Mouse (Mus musculus): Measurements from ENCODE around the gene Arhgap1. TPM values are rescaled to one million over a fixed set of nuclear protein-coding genes. Genes with fewer than 3 reads are reported as not detected.
"Not testable (repeated sequence)": the region's sequence is repeated elsewhere in the genome, so short reads cannot be mapped to it uniquely, and the experiment has no call there.

Gene Arhgap1
- polyA plus RNA-seq (2012; rRNA removed), result 22.8 and 23.7 TPM in 2 replicates

DNA sequence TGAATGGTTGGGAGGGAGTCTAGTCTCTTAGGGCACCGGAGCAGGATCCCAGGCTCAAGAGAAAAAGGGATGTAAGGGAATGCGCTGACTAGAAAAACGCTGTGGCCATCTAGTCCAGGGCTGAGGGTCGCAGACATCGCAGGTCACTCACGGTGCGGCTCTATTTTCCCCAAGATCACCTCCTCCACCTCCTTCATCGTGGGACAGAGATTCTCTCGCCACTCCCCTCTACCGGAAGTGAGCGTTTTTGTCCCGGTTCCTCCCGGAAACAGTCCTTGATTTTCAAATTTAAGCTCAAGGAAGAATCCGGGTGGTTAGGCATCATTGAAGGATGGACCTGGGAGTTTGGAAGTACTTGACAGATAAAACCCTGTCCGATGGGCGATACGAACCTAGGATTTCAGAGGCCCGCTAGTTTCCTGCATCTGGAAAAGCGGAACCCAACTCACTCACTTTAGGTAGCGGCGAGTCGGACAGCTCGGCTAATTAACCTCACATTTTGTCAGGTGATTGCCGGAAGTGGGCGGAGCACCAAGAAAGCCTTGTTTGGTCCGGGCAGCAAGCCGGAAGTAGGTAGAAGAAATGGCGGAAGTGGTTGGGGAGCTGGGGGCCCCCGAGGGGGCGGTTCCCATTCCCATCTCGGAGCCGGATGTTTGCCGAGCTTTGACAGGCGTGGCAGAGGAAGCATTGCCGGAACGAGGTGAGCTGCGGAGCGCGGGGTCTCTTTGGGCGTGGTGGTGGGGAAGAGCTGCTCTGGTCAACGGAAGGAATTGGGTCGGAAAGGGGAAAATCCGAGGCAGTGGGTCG, at the start of gene Arhgap1, which contains the start of gene Zfp408:
TSS of gene Arhgap1 (plus strand) at position 308 of the 807 bp plus-strand sequence.
TSS of gene Zfp408 (minus strand) at position 239 of the 807 bp plus-strand sequence.
- TF ChIP-seq POLR2A (IDR thresholded peaks at IDR 0.05; ENCODE audit: control insufficient read depth, low read depth, low read length) (peak; percentile 64; the same call in 1 of the 2 replicates), CTCF (IDR thresholded peaks at IDR 0.05; ENCODE audit: control insufficient read depth, insufficient read depth, insufficient replicate concordance, low read depth, low read length) (no peak)
- Histone ChIP-seq H3K4me1 (ENCODE audit: control insufficient read depth, insufficient read depth, low read length) (peaks cover 28% of the 10 kb centered on the region), H3K27ac (ENCODE audit: control insufficient read depth, insufficient read depth, low read depth, low read length) (peak within 1 kb of the TSS; percentile 95), H3K27me3 (ENCODE audit: control insufficient read depth, insufficient read depth, low read length) (no peaks in the 10 kb centered on the region), H3K4me3 (ENCODE audit: control insufficient read depth, low read depth, low read length) (peak within 1 kb of the TSS; percentile 99), H3K36me3 (ENCODE audit: control insufficient read depth, insufficient read depth, low read length) (peaks cover 2% of the 10 kb centered on the region)

DNA sequence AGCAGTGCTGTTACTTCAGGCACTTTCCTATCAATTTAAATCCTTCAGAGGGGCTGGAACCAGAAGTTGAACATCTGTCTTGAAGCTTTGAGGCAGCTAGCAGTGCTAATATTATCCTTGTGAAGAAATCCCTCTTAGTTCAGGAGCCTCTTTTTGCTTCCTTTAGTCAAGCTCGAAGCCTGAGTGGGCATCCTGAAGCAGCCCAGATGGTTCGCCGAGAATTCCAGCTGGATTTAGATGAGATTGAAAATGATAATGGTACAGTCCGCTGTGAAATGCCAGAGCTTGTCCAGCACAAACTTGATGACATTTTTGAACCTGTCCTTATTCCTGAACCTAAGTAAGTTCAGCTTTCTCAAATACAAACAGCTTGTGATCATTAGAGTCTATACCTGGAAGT, 49.2 kb upstream of the Arhgap1 start:
- no peaks in the 10 kb centered on the region for H3K4me1 ChIP-seq (ENCODE audit: control insufficient read depth, insufficient read depth, low read length)
- no peak overlapping the region for H3K27ac ChIP-seq (ENCODE audit: control insufficient read depth, insufficient read depth, low read depth, low read length)
- no peak for TF ChIP-seq POLR2A (IDR thresholded peaks at IDR 0.05; ENCODE audit: control insufficient read depth, low read depth, low read length)
- H3K4me3 ChIP-seq (ENCODE audit: control insufficient read depth, low read depth, low read length), result no peak overlapping the region
- no peaks in the 10 kb centered on the region for H3K27me3 ChIP-seq (ENCODE audit: control insufficient read depth, insufficient read depth, low read length)
- peaks cover 1% of the 10 kb centered on the region for H3K36me3 ChIP-seq (ENCODE audit: control insufficient read depth, insufficient read depth, low read length)

DNA sequence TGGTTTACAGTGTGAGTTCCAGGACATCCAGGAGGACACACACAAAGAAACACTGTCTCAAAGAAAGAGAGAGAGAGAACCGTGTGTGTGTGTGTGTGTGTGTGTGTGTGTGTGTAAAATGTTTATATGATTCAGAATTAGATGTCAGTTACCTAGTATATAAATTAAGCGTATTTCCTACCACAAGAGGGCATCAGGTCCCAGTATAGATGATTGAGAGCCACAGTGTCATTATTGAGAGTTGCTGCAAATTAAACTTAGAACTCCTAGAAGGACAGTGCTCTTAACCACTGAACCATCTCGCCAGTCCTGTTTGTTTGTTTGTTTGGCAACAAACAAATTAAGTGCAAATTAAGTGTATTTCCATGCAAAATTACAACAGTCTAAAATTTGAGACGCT, 47.3 kb upstream of the Arhgap1 start:
- TF ChIP-seq POLR2A (IDR thresholded peaks at IDR 0.05; ENCODE audit: control insufficient read depth, low read depth, low read length) (no peak), CTCF (IDR thresholded peaks at IDR 0.05; ENCODE audit: control insufficient read depth, insufficient read depth, insufficient replicate concordance, low read depth, low read length) (no peak)
- H3K4me3 ChIP-seq (ENCODE audit: control insufficient read depth, low read depth, low read length), result no peak overlapping the region
- no peak overlapping the region for H3K27ac ChIP-seq (ENCODE audit: control insufficient read depth, insufficient read depth, low read depth, low read length)
- H3K36me3 ChIP-seq (ENCODE audit: control insufficient read depth, insufficient read depth, low read length), result no peaks in the 10 kb centered on the region; the same call in 1 of the 2 replicates
- H3K4me1 ChIP-seq (ENCODE audit: control insufficient read depth, insufficient read depth, low read length), result no peaks in the 10 kb centered on the region
- no peaks in the 10 kb centered on the region for H3K27me3 ChIP-seq (ENCODE audit: control insufficient read depth, insufficient read depth, low read length)

DNA sequence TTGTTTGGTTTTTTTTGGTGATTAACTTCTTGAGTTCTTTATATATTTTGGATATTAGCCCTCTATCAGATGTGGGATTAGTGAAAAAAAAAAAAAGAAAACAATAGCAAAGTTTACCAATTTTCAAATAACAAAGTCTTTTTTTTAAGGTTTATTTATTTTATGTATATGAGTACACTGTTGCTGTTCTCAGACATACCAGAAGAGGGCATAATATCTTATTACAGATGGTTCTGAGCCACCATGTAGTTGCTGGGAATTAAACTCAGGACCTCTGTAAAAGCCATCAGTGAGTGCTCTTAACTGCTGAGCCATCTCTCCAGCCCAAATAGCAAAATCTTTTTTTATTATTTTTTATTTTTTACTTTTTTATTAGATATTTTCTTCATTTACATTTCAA, 40.3 kb upstream of the Arhgap1 start:
- H3K4me1 ChIP-seq (ENCODE audit: control insufficient read depth, insufficient read depth, low read length); H3K27ac ChIP-seq (ENCODE audit: control insufficient read depth, insufficient read depth, low read depth, low read length); H3K27me3 ChIP-seq (ENCODE audit: control insufficient read depth, insufficient read depth, low read length); H3K4me3 ChIP-seq (ENCODE audit: control insufficient read depth, low read depth, low read length); H3K36me3 ChIP-seq (ENCODE audit: control insufficient read depth, insufficient read depth, low read length): not testable (repeated sequence)

DNA sequence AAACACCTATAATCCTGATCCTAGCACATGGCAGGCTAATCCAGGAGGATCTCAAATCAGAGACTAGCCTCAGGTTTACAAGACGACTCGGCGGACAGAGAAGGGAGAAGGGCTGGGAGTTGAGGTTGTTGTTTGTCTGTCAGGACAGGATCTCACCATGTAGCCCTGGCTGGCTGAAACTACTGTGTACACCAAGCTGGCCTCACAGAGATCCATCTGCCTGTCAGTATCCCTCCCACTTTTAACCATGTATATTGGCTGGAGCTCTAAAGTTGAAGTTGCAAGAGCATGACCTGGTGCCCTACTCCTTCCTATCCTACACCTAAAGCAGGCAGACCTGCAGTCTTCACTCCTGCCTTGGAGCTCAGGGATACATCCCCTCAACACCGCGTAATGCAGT, 27.3 kb upstream of the Arhgap1 start:
- no peak overlapping the region for H3K4me3 ChIP-seq (ENCODE audit: control insufficient read depth, low read depth, low read length)
- TF ChIP-seq POLR2A (IDR thresholded peaks at IDR 0.05; ENCODE audit: control insufficient read depth, low read depth, low read length) (no peak), CTCF (IDR thresholded peaks at IDR 0.05; ENCODE audit: control insufficient read depth, insufficient read depth, insufficient replicate concordance, low read depth, low read length) (no peak)
- H3K27me3 ChIP-seq (ENCODE audit: control insufficient read depth, insufficient read depth, low read length), result no peaks in the 10 kb centered on the region
- peaks cover 2% of the 10 kb centered on the region; the same call in 1 of the 2 replicates for H3K36me3 ChIP-seq (ENCODE audit: control insufficient read depth, insufficient read depth, low read length)
- no peaks in the 10 kb centered on the region for H3K4me1 ChIP-seq (ENCODE audit: control insufficient read depth, insufficient read depth, low read length)
- no peak overlapping the region for H3K27ac ChIP-seq (ENCODE audit: control insufficient read depth, insufficient read depth, low read depth, low read length)

- not testable (repeated sequence) for H3K4me1 ChIP-seq (ENCODE audit: control insufficient read depth, insufficient read depth, low read length); H3K36me3 ChIP-seq (ENCODE audit: control insufficient read depth, insufficient read depth, low read length); H3K27me3 ChIP-seq (ENCODE audit: control insufficient read depth, insufficient read depth, low read length); H3K27ac ChIP-seq (ENCODE audit: control insufficient read depth, insufficient read depth, low read depth, low read length); H3K4me3 ChIP-seq (ENCODE audit: control insufficient read depth, low read depth, low read length)
Observed at GRCm38 (mm10) chr2:91623366-91623765, 26.3 kb upstream of the Arhgap1 start.

DNA sequence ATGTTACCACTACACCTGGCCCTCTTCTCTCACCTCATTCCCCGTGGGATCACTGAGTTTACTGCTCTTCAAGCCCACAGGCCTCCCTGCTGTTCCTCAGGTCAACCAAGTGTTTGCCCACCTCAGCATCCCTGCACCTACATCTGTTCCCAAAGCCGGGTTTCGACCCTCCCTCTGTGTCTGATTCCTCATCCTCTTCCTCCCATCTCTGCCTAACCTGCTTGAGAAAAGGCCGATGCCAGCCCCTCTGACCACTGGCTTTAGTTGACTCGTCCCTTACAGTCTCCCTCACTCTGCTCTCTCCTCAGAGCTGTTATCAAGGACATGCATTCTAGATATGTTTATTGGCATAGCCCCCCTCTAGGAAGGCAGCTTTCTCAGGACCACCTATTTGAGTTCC, 22.2 kb upstream of the Arhgap1 start:
- no peak overlapping the region for H3K4me3 ChIP-seq (ENCODE audit: control insufficient read depth, low read depth, low read length)
- no peaks in the 10 kb centered on the region for H3K27me3 ChIP-seq (ENCODE audit: control insufficient read depth, insufficient read depth, low read length)
- no peak overlapping the region for H3K27ac ChIP-seq (ENCODE audit: control insufficient read depth, insufficient read depth, low read depth, low read length)
- H3K36me3 ChIP-seq (ENCODE audit: control insufficient read depth, insufficient read depth, low read length), result no peaks in the 10 kb centered on the region
- H3K4me1 ChIP-seq (ENCODE audit: control insufficient read depth, insufficient read depth, low read length), result peaks cover 7% of the 10 kb centered on the region; the same call in 1 of the 2 replicates
- TF ChIP-seq POLR2A (IDR thresholded peaks at IDR 0.05; ENCODE audit: control insufficient read depth, low read depth, low read length), result no peak
- no peak for TF ChIP-seq CTCF (IDR thresholded peaks at IDR 0.05; ENCODE audit: control insufficient read depth, insufficient read depth, insufficient replicate concordance, low read depth, low read length)

- H3K27me3 ChIP-seq (ENCODE audit: control insufficient read depth, insufficient read depth, low read length), result no peaks in the 10 kb centered on the region
- H3K27ac ChIP-seq (ENCODE audit: control insufficient read depth, insufficient read depth, low read depth, low read length), result no peak overlapping the region
- no peaks in the 10 kb centered on the region for H3K36me3 ChIP-seq (ENCODE audit: control insufficient read depth, insufficient read depth, low read length)
- H3K4me1 ChIP-seq (ENCODE audit: control insufficient read depth, insufficient read depth, low read length), result peaks cover 7% of the 10 kb centered on the region; the same call in 1 of the 2 replicates
- no peak overlapping the region for H3K4me3 ChIP-seq (ENCODE audit: control insufficient read depth, low read depth, low read length)
- TF ChIP-seq POLR2A (IDR thresholded peaks at IDR 0.05; ENCODE audit: control insufficient read depth, low read depth, low read length) (no peak), CTCF (IDR thresholded peaks at IDR 0.05; ENCODE audit: control insufficient read depth, insufficient read depth, insufficient replicate concordance, low read depth, low read length) (no peak)
Observed at GRCm38 (mm10) chr2:91628171-91628570, 21.5 kb upstream of the Arhgap1 start.
